Mouse (Mus musculus): ENCODE data around the gene Rbfox3.

GRCm38 (mm10) chr11:118874487-118875095 is 36.8 kb downstream of the Rbfox3 start:
- TF ChIP-seq CTCF (IDR thresholded peaks at IDR 0.05; ENCODE audit: low read depth) (no peak), EP300 (optimal IDR thresholded peaks at IDR 0.05) (no peak)

Data from stomach, postnatal 0 days (tissue).